Mouse (Mus musculus) heart, embryonic 14.5 days (tissue): Measurements from ENCODE around the gene Mfsd5. TPM values are rescaled to one million over a fixed set of nuclear protein-coding genes. Genes with fewer than 3 reads are reported as not detected.

ENCODE experiments used
- ATAC-seq: fragments of 200-750 bp; cut with Nextera tagmentation; 2 replicates; pipeline ENCODE4 v1.8.0; 2017; ENCODE audit warnings: low read depth, moderate TSS enrichment; ENCODE audit not compliant: insufficient number of reproducible peaks, insufficient read depth, low FRiP score
- H3K27ac ChIP-seq, 2 experiments: fragments of 200-500 bp in 1 of 2; fragments of 300-500 bp in 1 of 2; sonication (generic) in 1 of 2; replicated peaks in 1 of 2; 2 replicates each; pipeline ENCODE4 v1.5.1; 2012 to 2014; ENCODE audit warnings: low read depth in 2 of 2, low read length in 2 of 2, control low read depth in 1 of 2, mild to moderate bottlenecking in 1 of 2, mixed read lengths in 1 of 2; ENCODE audit not compliant: control insufficient read depth in 1 of 2, insufficient read depth in 1 of 2
- H3K27me3 ChIP-seq: fragments of 300-500 bp; sonication (generic); 2 replicates; pipeline ENCODE4 v1.6.1; 2014; ENCODE audit warnings: mild to moderate bottlenecking, low read length, control low read depth; ENCODE audit not compliant: control insufficient read depth, insufficient read depth
- H3K36me3 ChIP-seq: fragments of 300-500 bp; sonication (generic); 2 replicates; pipeline ENCODE4 v1.6.1; 2014; ENCODE audit warnings: mild to moderate bottlenecking, control low read depth, low read length, mixed read lengths; ENCODE audit not compliant: control insufficient read depth, insufficient read depth
- H3K4me1 ChIP-seq, 2 experiments: fragments of 200-500 bp in 1 of 2; fragments of 300-500 bp in 1 of 2; sonication (generic) in 1 of 2; 2 replicates each; pipeline ENCODE4 v1.6.1; 2012 to 2014; ENCODE audit warnings: low read length in 2 of 2, control low read depth in 1 of 2, mixed read lengths in 1 of 2; ENCODE audit not compliant: control insufficient read depth in 2 of 2, insufficient read depth in 2 of 2
- H3K4me2 ChIP-seq: fragments of 300-500 bp; sonication (generic); 2 replicates; pipeline ENCODE4 v1.6.1; 2014; ENCODE audit warnings: mild to moderate bottlenecking, low read length
- H3K4me3 ChIP-seq, 2 experiments: fragments of 200-500 bp in 1 of 2; fragments of 300-500 bp in 1 of 2; sonication (generic) in 1 of 2; 2 replicates each; pipeline ENCODE4 v1.5.1; 2012 to 2014; ENCODE audit warnings: low read length in 2 of 2, mild to moderate bottlenecking in 2 of 2, control low read depth in 1 of 2, low read depth in 1 of 2, moderate library complexity in 1 of 2; ENCODE audit not compliant: control insufficient read depth in 1 of 2, insufficient read depth in 1 of 2
- H3K9ac ChIP-seq: fragments of 300-500 bp; sonication (generic); 2 replicates; pipeline ENCODE4 v1.6.1; 2014; ENCODE audit warnings: mild to moderate bottlenecking, low read length
- H3K9me3 ChIP-seq: fragments of 300-500 bp; sonication (generic); 2 replicates; pipeline ENCODE4 v1.6.1; 2016; ENCODE audit warnings: low read length, control low read depth; ENCODE audit not compliant: control insufficient read depth
- WGBS: fragments of 180-500 bp; shearing (Covaris S2); extraction: QIAGEN DNeasy Blood & Tissue Kit; methylation state at CpG from one replicate; pipeline ENCODE4 v1.1.7; 2014; 5-methylcytosine and 5-hydroxymethylcytosine counted together
- polyA plus RNA-seq: library from polyadenylated mRNA; unstranded; fragments of >200 nt; fragmentation: Nextera tagmentation; extraction: Ambion mirVana; gene quantifications from 2 replicates; pipeline ENCODE4 v1.2.1, GENCODE M21; 2014

The Mfsd5 gene
- polyA plus RNA-seq, 1 experiment from 2014 or later: 39.2 TPM

DNA sequence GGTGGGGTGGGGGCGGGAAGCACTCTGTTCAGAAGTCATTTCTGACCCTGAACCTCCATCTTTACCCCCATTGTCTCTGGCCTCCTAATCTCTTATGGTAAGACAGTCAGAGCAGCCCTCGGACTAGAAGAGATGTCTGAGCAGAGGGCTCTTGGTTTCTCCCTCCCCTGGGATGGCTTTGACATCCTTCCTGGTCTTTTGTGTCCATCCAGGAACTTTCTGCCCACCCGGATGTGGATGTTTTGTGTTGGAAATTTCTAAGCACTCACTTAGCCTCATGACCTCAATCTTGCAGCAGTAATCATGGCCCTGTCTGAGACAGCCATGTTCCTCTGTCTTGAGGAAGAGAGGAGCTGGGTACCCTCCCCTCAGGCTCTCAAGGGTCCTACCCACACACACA is 7.8 kb upstream of the Mfsd5 start:
- H3K27me3 ChIP-seq: peaks cover 24% of the 10 kb centered on the region
- H3K36me3 ChIP-seq: no peaks in the 10 kb centered on the region
- no peak overlapping the region for H3K4me3 ChIP-seq
- no peak overlapping the region for H3K9ac ChIP-seq
- WGBS: 28% methylated on average over 3 of the region's 3 CpGs
- ATAC-seq: no peak
- H3K4me2 ChIP-seq: no peak overlapping the region
- H3K9me3 ChIP-seq: no peaks in the 10 kb centered on the region
- no peak overlapping the region for H3K27ac ChIP-seq
- peaks cover 0 to 4% of the 10 kb centered on the region in 2 experiments; a peak in 1 of 4 replicates for H3K4me1 ChIP-seq

DNA sequence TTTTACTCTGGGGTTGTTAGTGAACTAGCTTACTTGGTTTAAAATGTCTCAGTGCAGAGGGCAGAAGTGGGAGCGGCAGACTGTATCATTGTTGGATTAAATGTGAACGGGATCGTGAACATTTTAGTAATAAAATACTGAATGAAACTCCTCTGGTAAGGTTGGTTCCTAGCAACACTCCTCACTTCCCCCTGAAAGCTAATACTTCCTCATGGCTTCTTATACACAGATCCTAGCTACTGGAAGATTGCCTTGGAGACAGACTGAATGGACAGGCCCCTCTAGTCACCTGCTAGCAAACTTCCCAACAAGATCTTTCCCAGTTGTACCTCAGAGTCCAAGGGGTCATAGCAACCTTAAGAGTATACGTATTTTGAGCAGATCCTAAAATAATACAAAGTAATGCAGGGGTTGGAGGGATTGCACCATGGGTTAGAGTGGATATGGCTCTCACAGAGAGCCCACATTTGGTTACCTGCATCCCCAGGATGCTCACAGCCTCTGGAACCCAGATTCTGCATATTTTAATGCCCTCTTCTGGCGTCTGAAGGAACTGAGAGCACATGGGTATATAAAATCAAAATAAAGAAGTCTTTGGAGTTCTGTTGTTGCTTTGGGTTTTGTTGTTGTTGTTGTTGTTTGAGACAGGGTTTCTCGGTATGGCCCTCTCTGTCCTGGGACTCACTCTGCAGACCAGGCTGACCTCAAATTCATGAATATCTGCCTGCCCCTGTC is 5.1 kb upstream of the Mfsd5 start:
- H3K27ac ChIP-seq: no peak overlapping the region
- H3K4me3 ChIP-seq: no peak overlapping the region
- H3K4me2 ChIP-seq: no peak overlapping the region
- H3K9ac ChIP-seq: no peak overlapping the region
- no peak for ATAC-seq
- 70% methylated on average over 6 of the region's 6 CpGs for WGBS
- peaks cover 24% of the 10 kb centered on the region for H3K27me3 ChIP-seq
- H3K4me1 ChIP-seq: peaks cover 5 to 8% of the 10 kb centered on the region in 2 experiments; a peak in 3 of 4 replicates
- H3K9me3 ChIP-seq: no peaks in the 10 kb centered on the region
- H3K36me3 ChIP-seq: no peaks in the 10 kb centered on the region

DNA sequence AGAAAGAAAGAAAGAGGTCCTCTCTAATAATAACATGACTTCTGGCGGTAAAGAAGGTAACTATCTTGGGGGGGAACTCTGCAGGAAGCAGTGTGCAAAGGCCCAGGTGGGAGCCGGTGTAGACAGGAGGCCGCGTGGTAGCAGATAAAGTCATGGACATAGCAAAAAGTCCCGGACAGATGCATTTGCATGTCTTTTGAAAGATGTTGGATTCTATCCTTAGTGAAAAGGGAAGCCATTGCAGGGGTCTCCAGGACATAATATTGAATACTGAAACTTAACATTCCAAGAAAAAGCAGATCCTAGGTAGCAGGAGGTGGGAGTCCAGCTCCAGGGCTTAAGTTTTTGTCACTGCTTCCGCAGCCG is 545 bp upstream of the Mfsd5 start:
- Histone ChIP-seq H3K9ac (peak overlapping the region; percentile 81), H3K36me3 (peaks cover 25% of the 10 kb centered on the region), H3K4me2 (peak overlapping the region; percentile 83), H3K4me1 (peaks cover 9 to 20% of the 10 kb centered on the region in 2 experiments), H3K27ac (peak overlapping the region; percentile 61 to 86; a peak in 3 of 4 replicates), H3K9me3 (no peaks in the 10 kb centered on the region), H3K4me3 (peak overlapping the region; percentile 67 to 86), H3K27me3 (no peaks in the 10 kb centered on the region)
- WGBS: 18% methylated on average over 7 of the region's 7 CpGs
- ATAC-seq: no peak

DNA sequence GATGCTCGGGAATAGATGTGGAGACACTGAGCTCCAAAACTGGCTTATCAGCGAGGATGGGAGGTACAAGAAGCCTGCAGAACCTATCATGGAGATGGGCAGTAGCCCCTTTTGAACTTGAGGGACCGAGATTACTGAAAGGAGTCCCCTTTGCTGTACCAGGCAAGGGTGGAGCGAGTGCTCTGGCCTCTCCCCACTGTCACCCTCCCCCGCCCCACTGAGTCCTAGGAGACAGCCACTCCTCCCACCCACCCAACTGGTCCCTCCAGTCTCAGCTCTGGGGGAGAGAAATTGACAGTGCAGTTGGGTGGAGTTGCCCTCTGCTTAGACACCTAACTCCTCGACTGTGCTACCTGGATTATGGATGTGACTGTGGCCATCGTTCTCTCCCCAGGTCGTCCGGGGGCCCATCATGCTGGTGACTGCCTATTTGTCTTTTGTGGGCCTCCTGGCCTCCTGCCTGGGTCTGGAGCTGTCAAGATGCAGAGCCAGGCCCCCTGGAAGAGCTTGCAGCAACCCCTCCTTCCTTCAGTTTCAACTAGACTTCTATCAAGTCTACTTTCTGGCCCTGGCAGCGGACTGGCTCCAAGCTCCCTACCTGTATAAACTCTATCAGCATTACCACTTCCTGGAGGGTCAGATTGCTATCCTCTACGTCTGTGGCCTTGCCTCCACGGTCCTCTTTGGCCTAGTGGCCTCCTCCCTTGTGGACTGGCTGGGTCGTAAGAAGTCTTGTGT is 698 bp downstream of the Mfsd5 start:
- H3K4me3 ChIP-seq: peak overlapping the region; percentile 67 to 86
- WGBS: 23% methylated on average over 13 of the region's 13 CpGs

DNA sequence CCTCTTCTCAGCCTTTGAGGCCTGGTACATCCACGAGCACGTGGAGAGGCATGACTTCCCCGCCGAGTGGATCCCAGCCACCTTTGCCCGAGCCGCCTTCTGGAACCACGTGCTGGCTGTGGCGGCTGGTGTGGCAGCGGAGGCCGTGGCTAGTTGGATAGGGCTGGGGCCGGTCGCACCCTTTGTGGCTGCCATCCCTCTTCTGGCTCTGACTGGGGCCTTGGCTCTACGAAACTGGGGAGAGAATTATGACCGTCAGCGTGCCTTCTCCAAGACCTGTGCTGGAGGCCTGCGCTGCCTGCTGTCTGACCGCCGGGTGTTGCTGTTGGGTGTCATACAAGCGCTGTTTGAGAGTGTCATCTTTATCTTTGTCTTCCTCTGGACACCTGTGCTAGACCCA is 1.4 kb downstream of the Mfsd5 start:
- no peak for ATAC-seq
- Histone ChIP-seq H3K4me1 (peaks cover 12 to 20% of the 10 kb centered on the region in 2 experiments), H3K27ac (no peak overlapping the region), H3K9me3 (no peaks in the 10 kb centered on the region), H3K27me3 (no peaks in the 10 kb centered on the region), H3K4me3 (peak overlapping the region in 1 of 2 experiments; percentile 67; a peak in 1 of 4 replicates), H3K4me2 (peak overlapping the region; percentile 83), H3K9ac (no peak overlapping the region), H3K36me3 (peaks cover 25% of the 10 kb centered on the region)
- 94% methylated on average over 19 of the region's 19 CpGs for WGBS

More for the DNA sequence above, 698 bp downstream of the Mfsd5 start:
- Histone ChIP-seq H3K27ac (peak overlapping the region; percentile 76 to 86), H3K4me1 (peaks cover 11 to 20% of the 10 kb centered on the region in 2 experiments), H3K4me2 (peak overlapping the region; percentile 83), H3K36me3 (peaks cover 25% of the 10 kb centered on the region), H3K9ac (peak overlapping the region; percentile 81), H3K9me3 (no peaks in the 10 kb centered on the region), H3K27me3 (no peaks in the 10 kb centered on the region)
- ATAC-seq: peak; percentile 20

DNA sequence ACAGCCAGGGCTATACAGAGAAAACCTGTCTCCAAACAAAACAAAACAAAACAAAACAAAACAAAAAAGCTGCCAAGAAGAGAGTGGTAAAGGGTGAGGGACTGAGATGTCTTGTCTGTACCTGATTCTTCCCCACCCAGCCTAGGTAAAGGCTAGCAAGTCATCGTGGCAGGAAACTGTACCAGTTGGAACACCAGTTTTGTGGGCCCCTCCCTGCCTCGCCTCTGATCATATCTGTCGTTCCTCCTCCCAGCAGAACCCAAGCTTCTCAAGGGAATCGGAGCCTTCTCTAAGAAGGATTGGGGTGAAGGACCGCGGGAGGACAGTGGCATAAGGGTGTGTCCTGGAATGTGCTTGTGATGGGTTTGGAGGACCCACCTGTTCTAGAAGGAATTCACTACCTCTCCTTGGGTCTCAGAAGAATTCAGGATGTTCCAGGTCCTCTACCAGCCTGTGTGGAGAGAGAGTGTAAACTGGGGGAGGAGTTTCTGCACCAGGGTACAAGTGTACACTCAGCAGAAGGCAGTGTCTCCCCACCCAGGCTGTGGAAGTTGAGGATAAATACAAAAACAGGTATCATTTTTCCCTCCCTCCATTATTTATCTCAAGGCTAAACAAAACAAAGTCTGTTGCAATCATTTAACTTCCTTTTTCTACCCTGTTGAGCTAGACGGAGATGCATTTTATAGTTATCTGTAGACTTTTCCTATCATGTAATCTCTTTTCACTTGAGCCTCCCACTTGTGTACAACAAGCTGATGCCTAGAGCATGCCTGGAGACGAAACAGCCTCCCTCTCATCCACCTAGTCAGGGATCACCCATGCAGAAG is 3.4 kb downstream of the Mfsd5 start:
- no peak for ATAC-seq

DNA sequence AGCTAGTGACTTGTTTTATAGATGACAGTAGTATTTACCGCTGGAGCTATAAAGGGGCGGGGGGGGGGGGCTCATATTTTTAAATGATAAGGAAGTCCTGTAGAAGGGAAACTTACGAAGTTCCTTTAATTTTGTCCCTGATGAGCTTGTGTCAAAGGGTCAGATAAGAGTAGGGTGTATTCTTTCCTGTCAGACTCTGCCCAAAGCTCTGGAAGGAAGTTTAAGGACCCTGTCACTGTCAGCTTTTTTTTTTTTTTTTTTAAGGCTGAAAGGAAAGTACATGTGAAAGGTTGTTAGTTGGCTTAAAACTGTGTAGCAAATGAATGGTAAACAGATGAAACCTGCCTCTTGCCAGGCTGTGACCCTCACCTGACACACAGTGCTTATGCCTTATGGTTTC is 4.4 kb downstream of the Mfsd5 start:
- Histone ChIP-seq H3K9ac (no peak overlapping the region), H3K27ac (no peak overlapping the region), H3K4me1 (peaks cover 11 to 19% of the 10 kb centered on the region in 2 experiments), H3K9me3 (no peaks in the 10 kb centered on the region), H3K4me3 (no peak overlapping the region), H3K36me3 (peaks cover 25% of the 10 kb centered on the region), H3K4me2 (no peak overlapping the region), H3K27me3 (no peaks in the 10 kb centered on the region)
- no peak for ATAC-seq
- WGBS: 61% methylated on average over 3 of the region's 3 CpGs

More for the DNA sequence above, 3.4 kb downstream of the Mfsd5 start:
- Histone ChIP-seq H3K27ac (no peak overlapping the region), H3K27me3 (no peaks in the 10 kb centered on the region), H3K9me3 (no peaks in the 10 kb centered on the region), H3K4me2 (no peak overlapping the region), H3K4me1 (peaks cover 12 to 20% of the 10 kb centered on the region in 2 experiments), H3K9ac (no peak overlapping the region), H3K36me3 (peaks cover 25% of the 10 kb centered on the region), H3K4me3 (no peak overlapping the region)
- WGBS: 68% methylated on average over 8 of the region's 8 CpGs
